Mouse (Mus musculus) brain, embryonic 14.5 days (tissue): ENCODE results near the gene Yeats2.

Source experiments
- CTCF ChIP-seq: fragments of 200-500 bp; IDR thresholded peaks from 2 replicates; pipeline ENCODE4 v1.5.1; 2012; ENCODE audit warnings: inconsistent platforms, mild to moderate bottlenecking, moderate library complexity, borderline replicate concordance; ENCODE audit not compliant: insufficient read depth, insufficient read length; ENCODE audit errors: extremely low read depth
- POLR2A ChIP-seq: fragments of 200-500 bp; IDR thresholded peaks from 2 replicates; pipeline ENCODE4 v1.6.1; 2012; ENCODE audit warnings: mild to moderate bottlenecking, inconsistent platforms, borderline replicate concordance; ENCODE audit not compliant: poor library complexity, insufficient read depth, insufficient read length, severe bottlenecking; ENCODE audit errors: extremely low read depth

- TF ChIP-seq CTCF (peak; percentile 32; the same call in 1 of the 2 replicates), POLR2A (no peak)
Observed at GRCm38 (mm10) chr16:20195546-20195945, 54.7 kb downstream of the Yeats2 start.
